Mouse (Mus musculus) bone marrow macrophage, adult 2 months (primary cell): Measurements from ENCODE around the gene Retreg1.

Experiments used
- CTCF ChIP-seq: IDR thresholded peaks from 2 replicates; pipeline ENCODE4 v1.5.1; 2012; ENCODE audit warnings: low read depth, mild to moderate bottlenecking, low read length, moderate library complexity
- POLR2A ChIP-seq: IDR thresholded peaks from 2 replicates; pipeline ENCODE4 v1.6.1; 2012; ENCODE audit warnings: mild to moderate bottlenecking, low read depth, low read length, borderline replicate concordance

DNA sequence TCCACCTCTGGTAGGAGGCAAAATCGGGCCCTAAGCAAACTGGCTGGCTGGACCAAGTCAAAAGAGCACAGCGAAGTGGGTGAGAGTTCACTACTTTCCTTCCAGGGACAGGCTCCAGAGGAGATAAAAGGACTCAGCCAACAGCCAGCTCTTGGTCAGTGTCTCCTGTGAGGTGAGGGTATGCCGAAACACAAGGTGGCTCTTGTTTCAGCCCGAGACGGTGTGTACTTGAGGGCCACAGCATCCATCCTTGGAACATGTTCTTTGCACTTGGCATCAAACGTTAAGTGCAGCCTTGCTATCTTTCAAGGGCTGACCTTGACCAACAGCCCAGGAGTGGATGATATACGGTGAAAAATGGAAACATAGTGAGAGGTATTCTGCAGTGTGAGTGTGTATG lies 75.7 kb downstream of the Retreg1 start:
- no peak for TF ChIP-seq CTCF
- TF ChIP-seq POLR2A: no peak
